Mouse (Mus musculus) CD4-positive helper T cell, adult 2 months (primary cell): ENCODE results near the gene Spo11.

Experiments
- DNase-seq: peaks from one replicate; pipeline ENCODE4 v3.0.0-alpha.2; 2012; ENCODE audit warnings: low read depth, missing footprints, low spot score

Gene Spo11

DNA sequence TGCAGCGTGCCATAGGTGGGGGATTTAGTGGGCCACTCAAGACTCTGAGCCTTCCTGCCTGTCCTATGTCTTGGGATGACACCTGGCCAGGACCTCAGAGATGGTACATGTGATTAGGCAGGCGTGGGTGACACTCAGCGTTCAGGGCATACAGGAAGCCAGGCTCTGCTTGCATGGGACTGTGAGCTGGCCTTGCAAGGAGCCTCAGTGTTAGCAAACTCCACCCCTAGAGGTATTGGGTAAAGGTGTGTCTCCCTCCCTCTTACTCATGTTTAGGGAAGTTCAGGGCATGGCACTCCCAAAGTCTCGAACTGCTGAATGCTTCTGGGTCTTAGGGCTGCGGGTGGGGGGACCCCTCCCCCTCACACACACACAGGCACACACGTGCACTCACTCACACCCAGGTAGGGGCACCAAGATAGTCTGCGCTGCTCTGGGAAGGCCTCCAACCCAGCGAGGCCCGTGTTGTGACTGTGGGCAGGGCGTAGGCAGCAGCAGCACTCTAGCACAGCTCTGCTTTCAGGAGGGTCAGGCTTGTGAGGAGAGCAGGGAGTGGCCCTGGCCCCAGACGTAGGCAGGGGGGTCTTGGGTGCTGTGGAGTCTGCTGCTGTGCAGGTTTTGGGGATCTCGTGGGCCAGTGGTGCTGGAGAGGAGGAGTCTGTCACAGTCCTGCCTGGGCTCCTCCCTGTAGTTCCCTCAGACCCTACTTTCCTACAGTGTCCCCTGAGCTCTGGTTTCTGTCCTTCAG lies 53.3 kb downstream of the Spo11 start:
- DNase-seq, result peak; percentile 55

DNA sequence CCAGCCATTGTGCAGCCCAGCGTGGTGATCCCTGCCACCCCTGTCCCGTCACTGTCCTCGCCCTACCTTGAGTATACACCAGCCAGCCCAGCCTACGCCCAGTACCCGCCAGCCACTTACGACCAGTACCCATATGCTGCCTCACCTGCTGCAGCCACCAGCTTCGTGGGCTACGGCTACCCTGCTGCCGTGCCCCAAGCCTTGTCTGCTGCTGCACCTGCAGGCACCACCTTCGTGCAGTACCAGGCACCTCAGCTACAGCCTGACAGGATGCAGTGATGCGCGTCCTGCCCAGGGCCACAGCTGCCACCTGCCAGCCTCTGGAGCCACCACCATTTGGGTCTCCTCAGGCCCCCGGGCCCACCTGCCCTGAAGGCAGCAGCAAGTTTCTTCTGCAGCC lies 56.0 kb downstream of the Spo11 start:
- DNase-seq, result no peak

DNA sequence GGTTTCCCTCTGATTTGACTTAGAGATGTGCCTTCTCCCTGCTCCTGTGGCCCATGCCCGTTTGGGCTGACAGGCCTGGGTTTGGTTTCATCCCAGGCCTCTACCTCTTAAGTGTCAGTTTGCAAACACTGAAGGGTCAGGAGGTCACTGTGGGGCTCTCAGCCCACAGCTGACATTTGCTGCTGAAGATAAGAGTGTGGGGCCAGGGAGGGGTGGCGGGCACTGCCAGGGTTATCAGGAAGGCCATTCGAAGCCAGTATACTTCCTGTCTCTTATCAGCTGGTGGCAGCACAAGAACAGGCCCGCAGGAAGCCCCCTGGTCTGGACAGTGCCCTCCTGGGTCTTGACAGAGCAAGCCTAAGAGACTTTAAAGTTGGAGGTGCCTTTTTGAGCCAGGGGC lies 57.5 kb downstream of the Spo11 start:
- DNase-seq, result no peak

- no peak for DNase-seq
Measured at GRCm38 (mm10) chr2:173035653-173036052, 58.2 kb downstream of the Spo11 start.

DNA sequence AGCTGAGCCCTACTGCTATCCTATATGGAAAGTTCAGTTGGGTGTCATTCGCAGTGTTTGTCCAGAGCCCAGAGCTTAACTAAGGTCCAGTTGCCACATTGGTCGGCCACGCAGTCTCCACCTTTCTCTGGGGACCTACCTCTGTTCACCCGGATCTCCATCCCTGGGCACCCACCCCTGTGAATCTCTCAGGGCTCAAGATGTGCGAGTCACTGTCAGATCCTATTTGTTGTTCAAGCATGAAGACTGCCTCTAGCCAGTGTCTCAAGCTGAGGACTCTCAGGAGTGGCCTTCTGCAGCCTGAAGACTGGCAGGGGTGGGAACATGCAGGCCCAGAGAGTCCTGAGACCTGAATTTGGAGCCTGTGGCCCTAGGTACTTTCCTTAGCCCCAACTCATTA lies 58.6 kb downstream of the Spo11 start:
- no peak for DNase-seq

GRCm38 (mm10) chr2:173036611-173037010 lies 59.1 kb downstream of the Spo11 start:
- DNase-seq, result no peak

GRCm38 (mm10) chr2:173037347-173037746 lies 59.8 kb downstream of the Spo11 start:
- DNase-seq, result no peak

- DNase-seq, result peak; percentile 59
Measured at GRCm38 (mm10) chr2:173037827-173038607, 60.5 kb downstream of the Spo11 start.

DNA sequence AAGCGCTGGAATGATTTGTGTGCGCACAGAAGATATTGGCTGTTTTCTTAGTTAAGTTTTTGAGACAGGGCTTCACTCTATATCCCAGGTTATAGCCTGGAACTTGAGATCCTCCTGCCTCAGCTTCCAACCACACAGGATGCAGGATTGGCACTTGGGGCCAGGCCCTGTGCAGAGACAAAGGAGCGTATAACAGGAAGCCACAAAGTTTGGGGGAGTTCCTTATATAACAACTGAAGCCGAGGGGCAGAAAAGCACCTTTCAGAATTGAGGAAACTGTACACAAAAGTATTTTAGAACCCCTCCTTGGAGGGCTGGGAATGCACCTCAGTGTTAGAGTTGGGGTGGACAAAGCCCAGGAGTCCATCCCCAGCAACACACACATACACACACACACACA lies 61.5 kb downstream of the Spo11 start:
- no peak for DNase-seq

- DNase-seq, result no peak
Measured at GRCm38 (mm10) chr2:173040803-173041202, 63.3 kb downstream of the Spo11 start.

GRCm38 (mm10) chr2:173041242-173041641 lies 63.7 kb downstream of the Spo11 start:
- DNase-seq, result no peak

GRCm38 (mm10) chr2:173041893-173042292 lies 64.4 kb downstream of the Spo11 start:
- DNase-seq, result no peak

GRCm38 (mm10) chr2:173042504-173043162 lies 65.1 kb downstream of the Spo11 start:
- no peak for DNase-seq
